8 mouse cellular contexts compared by ENCODE assay signal in the genomic region with DNA sequence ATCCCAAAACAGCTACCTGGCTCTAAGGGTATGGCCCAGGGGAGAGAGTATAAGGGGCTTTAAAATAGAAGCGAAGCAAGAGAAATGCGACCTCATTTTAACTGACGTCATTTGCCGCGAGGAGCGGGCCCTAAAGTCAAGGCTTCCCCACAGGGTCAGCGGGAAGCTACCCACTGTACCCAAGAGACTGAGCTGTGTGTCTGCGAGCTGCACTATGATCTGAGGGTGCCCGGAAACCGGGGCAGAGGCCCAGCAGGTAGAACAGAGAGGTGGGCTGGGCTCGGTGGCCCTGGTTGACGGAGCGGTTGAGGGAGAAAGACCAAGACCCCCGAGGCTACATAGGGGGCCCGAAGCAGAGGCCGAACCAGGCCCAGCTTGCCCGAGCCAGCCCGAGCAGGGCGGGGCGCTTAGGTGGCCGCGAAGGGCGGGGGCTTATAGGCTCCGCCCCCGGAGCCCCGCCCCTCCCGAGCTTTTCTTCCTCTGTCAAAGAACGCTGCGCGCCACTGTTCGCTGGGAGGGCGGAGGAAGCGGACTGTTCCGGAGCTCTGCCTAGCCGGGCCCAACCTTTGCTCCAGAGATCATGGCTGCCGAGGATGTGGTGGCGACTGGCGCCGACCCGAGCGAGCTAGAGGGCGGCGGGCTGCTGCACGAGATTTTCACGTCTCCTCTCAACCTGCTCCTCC. TPM values are rescaled to one million over a fixed set of nuclear protein-coding genes. Genes with fewer than 3 reads are reported as not detected.
DNase-seq lines count a peak whose midpoint lies in the region; ATAC-seq and TF ChIP-seq lines count a peak whose summit lies in the region.

A gene (plus strand): TSS at position 500 of the 683 bp plus-strand sequence.

- H3K27me3 ChIP-seq in embryonic facial prominence, embryonic 15.5 days, result no peaks in the 10 kb centered on the region
- no peaks in the 10 kb centered on the region for H3K27me3 ChIP-seq in limb, embryonic 13.5 days
- no peaks in the 10 kb centered on the region for H3K27me3 ChIP-seq in midbrain, embryonic 15.5 days (replicated peaks)

- H3K9me3 ChIP-seq in embryonic facial prominence, embryonic 15.5 days (replicated peaks), result no peaks in the 10 kb centered on the region
- H3K9me3 ChIP-seq in limb, embryonic 13.5 days, result no peaks in the 10 kb centered on the region
- no peaks in the 10 kb centered on the region for H3K9me3 ChIP-seq in midbrain, embryonic 15.5 days

- 13% methylated on average over 32 of the region's 45 CpGs for WGBS in embryonic facial prominence, embryonic 15.5 days
- 17% methylated on average over 45 of the region's 45 CpGs for WGBS in limb, embryonic 13.5 days
- WGBS in midbrain, embryonic 15.5 days, result 29% methylated on average over 42 of the region's 45 CpGs

- H3K4me2 ChIP-seq in embryonic facial prominence, embryonic 15.5 days (replicated peaks), result peak within 1 kb of the TSS; percentile 49
- H3K4me2 ChIP-seq in limb, embryonic 13.5 days (replicated peaks), result peak within 1 kb of the TSS; percentile 64
- peak within 1 kb of the TSS; percentile 54 for H3K4me2 ChIP-seq in midbrain, embryonic 15.5 days

- TF ChIP-seq POLR2A in bone marrow macrophage, adult 2 months (IDR thresholded peaks at IDR 0.05; ENCODE audit: borderline replicate concordance, low read depth, low read length), result 0 out of 2 replicates have a peak, but pooled peaks have one; percentile 44

- H3K27ac ChIP-seq in bone marrow macrophage, adult 2 months (ENCODE audit: insufficient read depth, low read depth, low read length), result no peak within 1 kb of the TSS
- peak within 1 kb of the TSS; percentile 88 for H3K27ac ChIP-seq in embryonic facial prominence, embryonic 15.5 days (replicated peaks)
- H3K27ac ChIP-seq in limb, embryonic 13.5 days, result peak within 1 kb of the TSS; percentile 79
- peak within 1 kb of the TSS; percentile 90 for H3K27ac ChIP-seq in midbrain, embryonic 15.5 days

- H3K36me3 ChIP-seq in embryonic facial prominence, embryonic 15.5 days, result no peaks in the 10 kb centered on the region
- H3K36me3 ChIP-seq in limb, embryonic 13.5 days, result peaks cover 7% of the 10 kb centered on the region; the same call in 1 of the 2 replicates
- no peaks in the 10 kb centered on the region for H3K36me3 ChIP-seq in midbrain, embryonic 15.5 days (replicated peaks)

- ATAC-seq in embryonic facial prominence, embryonic 15.5 days (ENCODE audit: insufficient number of reproducible peaks, low FRiP score, low TSS enrichment, low read depth), result peak; percentile 91
- peak; percentile 90 for ATAC-seq in limb, embryonic 13.5 days (ENCODE audit: low FRiP score, low read depth)
- peak; percentile 93 for ATAC-seq in midbrain, embryonic 15.5 days (replicated peaks)

- peak; percentile 85 for DNase-seq in A20 (ENCODE audit: low read depth, low spot score)
- peak; percentile 83 for DNase-seq in heart, adult 8-10 months (ENCODE audit: low spot score)
- DNase-seq in kidney, adult 9 months, result peak; percentile 86
- peak; percentile 79 to 81 for DNase-seq in spleen, adult 18-20 months

- peak within 1 kb of the TSS; percentile 84 for H3K4me3 ChIP-seq in bone marrow macrophage, adult 2 months (ENCODE audit: insufficient read depth, low read length)
- H3K4me3 ChIP-seq in embryonic facial prominence, embryonic 15.5 days (replicated peaks), result peak within 1 kb of the TSS; percentile 62
- H3K4me3 ChIP-seq in limb, embryonic 13.5 days, result peak within 1 kb of the TSS; percentile 67
- H3K4me3 ChIP-seq in midbrain, embryonic 15.5 days, result peak within 1 kb of the TSS; percentile 66

- peaks cover 2% of the 10 kb centered on the region; the same call in 1 of the 2 replicates for H3K4me1 ChIP-seq in bone marrow macrophage, adult 2 months (ENCODE audit: control insufficient read depth, insufficient read depth, low read length)
- H3K4me1 ChIP-seq in embryonic facial prominence, embryonic 15.5 days, result peaks cover 3% of the 10 kb centered on the region; the same call in 1 of the 2 replicates
- peaks cover 7% of the 10 kb centered on the region; the same call in 1 of the 2 replicates for H3K4me1 ChIP-seq in limb, embryonic 13.5 days
- H3K4me1 ChIP-seq in midbrain, embryonic 15.5 days, result peaks cover 14% of the 10 kb centered on the region

- no peak for TF ChIP-seq CTCF in bone marrow macrophage, adult 2 months (IDR thresholded peaks at IDR 0.05; ENCODE audit: low read depth, low read length)

- peak within 1 kb of the TSS; percentile 60 for H3K9ac ChIP-seq in embryonic facial prominence, embryonic 15.5 days
- H3K9ac ChIP-seq in limb, embryonic 13.5 days, result peak within 1 kb of the TSS; percentile 83
- peak within 1 kb of the TSS; percentile 81 for H3K9ac ChIP-seq in midbrain, embryonic 15.5 days

RNA-seq across cellular contexts. Expression of the gene that starts here (rescaled TPM):
- 55.7 and 59.8 TPM in 2 replicates for polyA plus RNA-seq in bone marrow macrophage, adult 2 months (2012; ENCODE audit: insufficient read depth, insufficient read length, missing spikeins)
- polyA plus RNA-seq in embryonic facial prominence, embryonic 15.5 days (2015; fragmentation: Nextera tagmentation; extraction: Ambion mirVana), result 292 and 321 TPM in 2 replicates
- total RNA-seq in heart, adult 8-10 months (2022), result 10 to 100 TPM; 18.6 to 21.4 (median 19.8) TPM
- polyA plus RNA-seq in limb, embryonic 13.5 days (2015; fragmentation: Nextera tagmentation; extraction: Ambion mirVana), result 342 and 349 TPM in 2 replicates
- 682 and 686 TPM in 2 replicates for polyA plus RNA-seq in midbrain, embryonic 15.5 days (2015; fragmentation: Nextera tagmentation; extraction: Ambion mirVana)
